Mouse (Mus musculus): Measurements from ENCODE around the gene Kcnq2.

Kcnq2 gene

DNA sequence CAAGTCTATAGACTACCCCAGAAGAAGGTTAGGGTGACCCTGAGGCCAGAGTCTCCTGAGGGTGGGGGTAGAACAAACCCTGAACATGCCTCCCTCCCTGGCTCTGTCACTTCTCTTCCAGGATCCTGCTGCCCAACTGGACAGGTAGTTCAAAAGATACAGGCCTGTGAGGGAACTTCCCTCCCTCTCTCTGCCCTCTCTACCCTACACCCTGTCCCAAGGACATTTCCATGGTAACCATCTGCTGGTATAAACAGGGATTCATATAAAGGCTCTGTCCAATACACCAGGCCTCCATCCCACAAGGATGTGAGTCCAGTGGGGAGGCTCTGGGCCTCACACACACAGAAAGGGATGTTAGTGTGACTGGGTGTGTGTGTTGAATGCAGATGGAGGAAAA lies 92.7 kb downstream of the Kcnq2 start:
- no peak for DNase-seq (ENCODE audit: low spot score in 2 of 2)

DNA sequence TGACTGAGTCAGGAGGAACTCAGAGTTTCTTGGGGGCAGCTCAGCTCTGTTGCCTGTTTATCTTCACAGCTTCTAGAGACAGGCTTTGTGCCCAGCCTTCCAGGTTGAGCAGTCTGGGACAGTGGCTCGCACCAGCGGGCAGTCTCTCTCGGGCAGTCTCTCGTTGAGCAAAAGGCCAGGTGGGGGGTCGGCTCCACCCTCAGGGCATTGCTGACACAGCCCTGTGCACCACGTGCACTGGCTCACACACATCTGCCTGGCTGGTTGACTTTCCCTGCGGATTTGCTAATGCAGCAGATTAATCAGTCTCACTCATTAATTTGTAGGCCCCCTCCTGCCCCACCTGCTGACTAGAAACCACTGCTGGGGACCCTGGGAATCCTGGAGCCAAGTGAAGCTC lies 93.2 kb downstream of the Kcnq2 start:
- DNase-seq (ENCODE audit: low spot score in 2 of 2): no peak

DNA sequence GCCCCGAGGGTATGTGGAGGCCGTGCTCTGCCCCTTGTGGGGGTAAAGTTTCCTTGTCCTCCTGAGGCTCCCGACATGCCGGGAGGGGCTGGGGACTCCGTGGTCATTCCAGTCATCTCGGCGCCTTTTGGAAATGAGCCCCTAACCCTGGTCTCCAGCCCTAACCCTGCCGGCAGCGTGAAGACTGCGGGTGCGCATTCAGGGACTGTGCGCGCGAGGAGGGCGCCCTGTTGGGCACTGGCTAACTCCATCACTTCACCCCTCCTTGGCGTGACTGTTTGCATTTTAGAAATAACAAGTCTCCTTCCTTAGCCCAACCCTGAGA lies 95.8 kb downstream of the Kcnq2 start:
- no peak for DNase-seq (ENCODE audit: low spot score in 2 of 2)

DNA sequence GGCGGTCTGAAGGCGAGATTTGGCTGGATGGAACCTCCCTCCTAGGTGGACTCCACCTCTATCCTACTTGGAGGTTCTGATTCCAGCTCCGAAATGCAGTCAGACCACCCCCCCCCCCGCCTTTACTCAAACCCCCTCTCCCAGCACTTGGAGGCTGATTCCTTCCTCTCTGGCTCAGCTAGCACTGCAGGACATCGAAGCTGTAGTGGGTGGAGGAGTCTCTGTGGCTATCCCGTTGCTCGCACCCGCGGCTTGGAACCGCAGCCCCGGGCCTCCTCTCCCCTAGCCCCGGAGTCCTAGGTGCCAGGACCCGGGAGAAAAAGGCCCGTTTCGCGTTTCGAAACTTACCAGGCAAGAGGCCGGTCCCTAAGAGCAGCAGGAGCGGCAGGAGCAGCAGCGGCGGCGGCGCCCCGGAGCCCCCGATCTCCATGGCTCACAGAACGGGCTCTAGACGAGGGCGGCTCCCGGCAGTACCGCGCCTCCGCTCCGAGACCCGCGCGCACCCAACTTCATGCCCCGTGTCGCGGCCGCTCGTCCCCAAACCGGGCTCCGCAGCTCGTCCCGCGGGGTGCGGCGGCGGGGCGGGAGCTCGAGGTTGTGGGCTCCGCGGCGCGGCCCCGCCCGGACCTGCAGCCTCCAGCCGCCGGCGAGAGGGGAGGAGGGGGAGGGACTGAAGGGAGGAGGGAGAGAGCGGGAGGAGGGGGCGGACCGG lies 96.3 kb downstream of the Kcnq2 start:
- no peak for DNase-seq (ENCODE audit: low spot score in 2 of 2)

- no peak for DNase-seq (ENCODE audit: low spot score in 2 of 2)
Observed at GRCm38 (mm10) chr2:181036561-181036960, 98.5 kb downstream of the Kcnq2 start.

- no peak for DNase-seq (ENCODE audit: low spot score in 2 of 2)
Observed at GRCm38 (mm10) chr2:181035186-181035585, 99.9 kb downstream of the Kcnq2 start.

GRCm38 (mm10) chr2:181033310-181033709 lies 101.8 kb downstream of the Kcnq2 start:
- DNase-seq (ENCODE audit: low spot score in 2 of 2): no peak

- no peak for DNase-seq (ENCODE audit: low spot score in 2 of 2)
Observed at GRCm38 (mm10) chr2:181032407-181032806, 102.7 kb downstream of the Kcnq2 start.

GRCm38 (mm10) chr2:181031406-181031934 lies 103.6 kb downstream of the Kcnq2 start:
- no peak for DNase-seq (ENCODE audit: low spot score in 2 of 2)
